Mouse (Mus musculus) c-Kit-positive CD71-positive TER-119-positive erythroid progenitor cells, embryonic 14.5 days (primary cell): ENCODE measurements around the gene Rad50.

ENCODE experiments used
- DNase-seq: peaks from one replicate; pipeline ENCODE4 v3.0.0-alpha.2; 2013; ENCODE audit warnings: low spot score

Gene Rad50

GRCm38 (mm10) chr11:53706934-53707717 lies at the start of gene Rad50:
Gene Rad50 (minus strand): TSS chr11:53707319.
- peak; percentile 88 for DNase-seq

DNA sequence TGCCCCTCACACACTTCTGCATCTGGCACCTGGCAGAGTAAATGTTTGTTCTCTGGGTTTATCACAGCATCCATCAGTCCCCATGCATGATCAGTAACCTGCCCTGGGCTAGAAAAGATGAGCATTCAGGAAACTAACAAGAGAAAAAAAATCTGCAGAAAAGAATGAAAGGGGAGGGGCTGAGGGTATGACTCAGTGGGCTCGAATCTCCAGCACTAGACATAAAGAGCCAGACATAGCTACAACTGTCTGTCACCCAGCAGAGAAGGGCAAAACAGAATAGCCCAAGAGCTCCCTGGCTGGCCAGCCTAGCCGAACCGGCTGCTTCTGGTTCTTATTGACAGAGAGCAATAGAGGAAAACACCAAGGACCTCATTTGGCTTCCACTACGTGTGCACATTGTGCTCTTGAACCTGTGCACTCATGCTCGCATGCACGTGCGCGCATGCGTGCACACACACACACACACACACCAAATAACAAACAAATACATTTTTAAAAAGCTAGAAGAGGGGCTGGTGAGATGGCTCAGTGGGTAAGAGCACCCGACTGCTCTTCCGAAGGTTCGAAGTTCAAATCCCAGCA lies 48.0 kb upstream of the Rad50 start:
- no peak for DNase-seq

- DNase-seq = no peak
Measured at GRCm38 (mm10) chr11:53749716-53750352, 42.7 kb upstream of the Rad50 start.

DNA sequence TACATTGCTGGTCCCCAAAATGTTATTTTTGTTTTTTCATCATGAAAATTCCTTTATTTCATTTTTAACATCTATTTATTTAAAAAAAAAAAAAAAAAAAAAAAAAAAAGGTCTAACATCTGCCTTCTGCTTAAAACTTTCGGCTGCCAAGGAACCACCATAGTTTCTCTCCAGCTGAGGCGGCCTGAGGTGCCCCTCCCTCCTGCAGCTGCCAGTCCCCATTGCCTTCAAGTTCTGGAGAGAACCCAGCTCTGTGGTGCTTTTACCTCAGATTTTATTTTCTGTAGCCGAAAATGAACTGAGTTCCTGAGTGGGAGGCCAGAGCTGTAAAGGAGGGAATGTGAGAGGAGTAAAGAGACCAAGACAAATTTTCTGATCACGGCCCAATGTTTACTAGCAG lies 42.2 kb upstream of the Rad50 start:
- no peak for DNase-seq

DNA sequence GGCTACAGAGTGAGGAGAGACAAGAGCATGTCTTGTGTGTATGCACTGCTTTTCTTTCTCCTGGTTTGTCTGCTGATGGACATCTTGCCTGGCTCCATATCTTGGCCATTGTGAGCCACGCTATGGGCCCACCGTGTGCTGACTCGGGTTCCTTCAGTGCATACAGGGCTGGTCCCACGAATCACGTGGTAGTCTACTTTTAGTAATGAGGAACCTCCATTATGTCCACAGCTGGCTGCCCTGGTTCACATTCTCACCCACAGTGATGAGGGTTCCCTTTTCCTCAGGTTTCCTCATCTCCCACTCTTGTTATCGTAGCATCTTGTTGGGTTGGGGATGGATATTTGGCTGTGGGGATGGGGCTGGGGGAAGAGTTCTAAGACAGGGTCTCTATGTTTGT lies 41.5 kb upstream of the Rad50 start:
- DNase-seq = no peak

DNA sequence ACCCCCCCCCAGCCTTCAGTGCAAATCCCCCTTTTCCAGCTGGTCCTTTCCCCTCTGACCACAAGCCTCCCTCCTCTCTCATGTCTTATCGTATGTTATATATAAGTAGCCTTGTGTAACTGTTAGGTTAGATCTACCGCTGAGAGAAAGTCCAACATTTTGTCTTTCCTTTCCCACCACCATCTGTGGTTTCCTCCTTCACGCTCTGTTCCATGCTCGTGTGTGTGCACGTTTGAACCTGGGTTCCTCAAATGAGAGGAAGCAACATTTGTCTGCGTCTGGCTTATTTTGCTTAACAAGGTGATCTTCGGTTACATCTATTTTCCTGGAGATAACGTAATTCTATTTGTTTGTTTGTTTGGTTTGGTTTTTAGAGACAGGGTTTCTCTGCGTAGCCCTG lies 40.9 kb upstream of the Rad50 start:
- no peak for DNase-seq

DNA sequence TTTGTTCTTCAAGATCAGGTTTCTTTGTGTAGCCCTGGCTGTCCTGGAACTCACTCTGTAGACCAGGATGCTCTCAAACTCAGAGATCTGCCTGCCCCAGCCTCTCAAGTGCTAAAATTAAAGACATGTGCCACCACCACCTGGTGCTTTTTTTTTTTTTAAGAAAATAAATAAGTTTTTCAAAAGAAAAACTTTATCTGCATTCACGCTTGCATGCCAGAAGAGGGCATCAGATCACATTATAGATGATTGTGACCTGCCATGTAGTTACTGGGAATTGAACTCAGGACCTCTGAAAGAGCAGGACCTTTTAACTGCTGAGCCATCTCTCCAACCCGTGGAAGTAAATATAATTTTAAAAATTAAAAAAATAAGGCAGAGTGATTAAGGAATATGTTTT lies 38.1 kb upstream of the Rad50 start:
- DNase-seq = no peak

DNA sequence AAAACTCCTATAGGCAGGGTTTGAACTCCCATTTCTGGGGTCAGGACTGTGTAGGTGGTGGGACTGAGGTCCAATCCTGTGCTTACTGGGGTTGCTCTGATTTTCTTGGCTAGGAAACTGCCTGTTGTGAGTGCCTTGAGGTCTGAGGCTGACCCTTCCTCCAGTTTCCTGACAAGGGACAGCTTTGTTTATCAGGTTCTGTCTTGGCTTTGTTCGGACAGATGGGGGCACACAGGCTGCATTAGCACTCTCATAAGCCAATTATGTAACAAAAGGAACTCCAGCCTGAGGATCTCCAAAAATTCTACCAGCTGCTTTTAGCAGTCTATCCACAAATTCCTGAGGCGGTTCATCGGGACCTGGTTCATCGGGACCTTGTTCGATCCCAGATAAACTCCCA lies 35.2 kb upstream of the Rad50 start:
- no peak for DNase-seq

GRCm38 (mm10) chr11:53737573-53737946 lies 30.4 kb upstream of the Rad50 start:
- peak; percentile 67 for DNase-seq

GRCm38 (mm10) chr11:53736771-53737572 lies 29.9 kb upstream of the Rad50 start:
- DNase-seq = peak; percentile 78

- DNase-seq = peak; percentile 77
Measured at GRCm38 (mm10) chr11:53735682-53736245, 28.6 kb upstream of the Rad50 start.

GRCm38 (mm10) chr11:53734970-53735681 lies 28.0 kb upstream of the Rad50 start:
- DNase-seq = peak; percentile 7

DNA sequence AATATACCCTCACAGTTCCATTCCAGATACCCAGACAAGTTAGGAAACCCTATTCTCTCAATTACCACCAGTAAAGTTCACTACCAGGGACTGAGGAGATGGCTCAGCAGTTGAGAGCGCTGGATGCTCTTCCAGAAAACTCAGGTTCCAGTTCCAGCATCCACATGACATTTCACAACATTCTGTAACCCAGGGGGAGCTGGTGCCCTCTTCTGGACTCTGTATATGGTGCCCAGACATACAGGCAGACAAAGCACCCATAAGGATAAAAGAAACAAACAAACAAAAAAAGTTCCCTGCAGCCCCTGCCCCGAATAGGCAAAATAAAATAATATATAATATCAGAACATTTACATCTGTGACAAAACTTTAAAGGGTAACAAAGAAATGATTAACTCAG lies 27.3 kb upstream of the Rad50 start:
- DNase-seq = no peak

DNA sequence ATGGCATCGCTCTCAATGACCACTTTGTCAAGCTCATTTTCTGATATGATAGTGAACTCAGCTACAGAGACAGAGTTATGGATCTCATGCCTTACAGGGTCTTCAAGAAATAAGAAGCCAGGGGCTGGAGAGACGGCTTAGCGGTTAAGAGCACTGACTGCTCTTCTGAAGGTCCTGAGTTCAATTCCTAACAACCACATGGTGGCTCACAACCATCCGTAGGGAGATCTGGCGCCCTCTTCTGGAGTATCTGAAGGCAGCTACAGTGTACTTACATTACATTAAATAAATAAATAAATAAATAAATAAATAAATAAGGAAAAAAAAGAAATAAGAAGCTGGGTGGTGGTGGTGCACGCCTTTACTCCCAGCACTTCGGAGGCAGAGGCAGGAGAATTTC lies 26.7 kb upstream of the Rad50 start:
- DNase-seq = peak; percentile 20

DNA sequence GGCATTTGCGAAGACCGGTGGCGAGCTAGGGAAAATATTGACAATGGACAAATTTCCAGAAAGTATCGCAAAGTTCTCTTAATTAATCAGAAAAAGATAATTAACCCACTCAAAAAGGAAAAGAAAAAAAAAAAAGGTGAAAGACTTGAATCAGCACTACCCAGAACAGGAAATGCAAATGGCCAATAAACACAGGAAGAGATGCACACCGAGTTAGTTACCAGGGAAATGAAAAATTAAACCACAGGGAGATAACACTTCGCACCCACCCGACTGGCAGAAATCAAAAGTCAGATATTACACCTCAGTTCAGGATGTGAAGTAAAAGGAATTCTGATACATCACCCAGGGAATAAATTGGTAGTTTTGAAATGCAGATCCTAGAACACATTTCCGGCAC lies 25.1 kb upstream of the Rad50 start:
- DNase-seq = no peak

GRCm38 (mm10) chr11:53731457-53731856 lies 24.3 kb upstream of the Rad50 start:
- DNase-seq = no peak

- no peak for DNase-seq
Measured at GRCm38 (mm10) chr11:53720715-53721114, 13.6 kb upstream of the Rad50 start, which contains the start of gene Il5. Gene Il5 (plus strand): TSS chr11:53720794.

GRCm38 (mm10) chr11:53719701-53720100 lies 12.6 kb upstream of the Rad50 start:
- DNase-seq = no peak

GRCm38 (mm10) chr11:53707718-53708009 lies 545 bp upstream of the Rad50 start:
- DNase-seq = no peak

- no peak for DNase-seq
Measured at GRCm38 (mm10) chr11:53706236-53706933, 734 bp downstream of the Rad50 start.

- DNase-seq = no peak
Measured at GRCm38 (mm10) chr11:53699351-53699750, 7.8 kb downstream of the Rad50 start.
